Mouse (Mus musculus) gastrocnemius, adult 8-10 months (tissue): ENCODE data around the gene Zfp366. TPM values are rescaled to one million over a fixed set of nuclear protein-coding genes. Genes with fewer than 3 reads are reported as not detected.
"Not testable (repeated sequence)": the region's sequence is repeated elsewhere in the genome, so short reads cannot be mapped to it uniquely, and the experiment has no call there.

Source experiments
- DNase-seq, 2 experiments: peaks; one replicate each; pipeline ENCODE4 v3.0.0; 2022; ENCODE audit warnings: low spot score in 2 of 2
- total RNA-seq, 4 experiments: library from RNA; stranded (reverse); gene quantifications; 2 replicates each; pipeline ENCODE4 v1.2.4; 2022

The Zfp366 gene
- 1 to 10 TPM; 2.2 to 3.6 (median 2.8) TPM for total RNA-seq

- no peak for DNase-seq
Measured at GRCm38 (mm10) chr13:99184155-99184886, at the start of gene Zfp366. Gene Zfp366, plus strand, starts transcription at chr13:99184823.

GRCm38 (mm10) chr13:99138351-99139255, 46.0 kb upstream of the Zfp366 start:
- no peak for DNase-seq

- no peak for DNase-seq
Measured at GRCm38 (mm10) chr13:99146355-99146871, 38.2 kb upstream of the Zfp366 start.

GRCm38 (mm10) chr13:99147645-99148111, 36.9 kb upstream of the Zfp366 start:
- no peak for DNase-seq

GRCm38 (mm10) chr13:99149551-99150305, 34.9 kb upstream of the Zfp366 start:
- no peak for DNase-seq

GRCm38 (mm10) chr13:99150626-99151025, 34.0 kb upstream of the Zfp366 start:
- no peak for DNase-seq

- no peak for DNase-seq
Measured at GRCm38 (mm10) chr13:99151121-99151520, 33.5 kb upstream of the Zfp366 start.

- DNase-seq: no peak
Measured at GRCm38 (mm10) chr13:99152305-99152930, 32.2 kb upstream of the Zfp366 start.

- no peak for DNase-seq
Measured at GRCm38 (mm10) chr13:99157709-99158108, 26.9 kb upstream of the Zfp366 start.

- DNase-seq: no peak
Measured at GRCm38 (mm10) chr13:99158773-99159172, 25.9 kb upstream of the Zfp366 start.

- no peak for DNase-seq
Measured at GRCm38 (mm10) chr13:99163071-99163470, 21.6 kb upstream of the Zfp366 start.

- no peak for DNase-seq
Measured at GRCm38 (mm10) chr13:99163521-99164359, 20.9 kb upstream of the Zfp366 start.

GRCm38 (mm10) chr13:99164360-99164759, 20.3 kb upstream of the Zfp366 start:
- no peak for DNase-seq

- peak; percentile 73 to 83 for DNase-seq
Measured at GRCm38 (mm10) chr13:99169401-99169800, 15.2 kb upstream of the Zfp366 start.

- no peak for DNase-seq
Measured at GRCm38 (mm10) chr13:99170337-99170736, 14.3 kb upstream of the Zfp366 start.

- no peak for DNase-seq
Measured at GRCm38 (mm10) chr13:99173849-99174248, 10.8 kb upstream of the Zfp366 start.

- DNase-seq: not testable (repeated sequence)
Measured at GRCm38 (mm10) chr13:99182828-99183227, 1.8 kb upstream of the Zfp366 start.

- DNase-seq: no peak
Measured at GRCm38 (mm10) chr13:99183257-99183895, 1.2 kb upstream of the Zfp366 start.

GRCm38 (mm10) chr13:99185573-99185972, 950 bp downstream of the Zfp366 start:
- peak; percentile 65 to 68 for DNase-seq
